18 mouse cellular contexts compared by ENCODE assay signal in genomic region chr5:127611881-127612280, GRCm38 (mm10). TPM values are rescaled to one million over a fixed set of nuclear protein-coding genes. Genes with fewer than 3 reads are reported as not detected.
DNase-seq lines count a peak whose midpoint lies in the region; ATAC-seq and TF ChIP-seq lines count a peak whose summit lies in the region.
"Had no signal": no experiment of that assay in that cellular context is flagged by ENCODE, and none has a peak within 500 bp of the region (broad histone marks: within the 10 kb centered on the region; RNA-seq: fewer than 3 reads in every experiment).

No protein-coding gene starts in this region.

- 65% methylated on average over 1 of the region's 1 CpGs for WGBS in heart, embryonic 16.5 days
- WGBS in neural tube, embryonic 13.5 days, result 88% methylated on average over 1 of the region's 1 CpGs
- WGBS in neural tube, embryonic 15.5 days, result 94% methylated on average over 1 of the region's 1 CpGs
- WGBS in intestine, embryonic 16.5 days, result 82% methylated on average over 1 of the region's 1 CpGs

- H3K4me1 ChIP-seq in heart, embryonic 16.5 days (ENCODE audit: control insufficient read depth, insufficient read depth, low read length), result peaks cover 58% of the 10 kb centered on the region
- peaks cover 48% of the 10 kb centered on the region for H3K4me1 ChIP-seq in neural tube, embryonic 13.5 days (replicated peaks)
- H3K4me1 ChIP-seq in neural tube, embryonic 15.5 days, result peaks cover 51% of the 10 kb centered on the region
- H3K4me1 ChIP-seq in cortical plate, adult 2 months (ENCODE audit: control insufficient read depth, insufficient read depth, low read length), result peaks cover 25% of the 10 kb centered on the region
- peaks cover 44% of the 10 kb centered on the region for H3K4me1 ChIP-seq in intestine, embryonic 16.5 days (ENCODE audit: control insufficient read depth, insufficient read depth, low read length)

- no peak overlapping the region for H3K9ac ChIP-seq in heart, embryonic 16.5 days (ENCODE audit: low read length)
- peak overlapping the region; percentile 1; the same call in 1 of the 2 replicates for H3K9ac ChIP-seq in neural tube, embryonic 13.5 days
- H3K9ac ChIP-seq in neural tube, embryonic 15.5 days (replicated peaks), result no peak overlapping the region
- H3K9ac ChIP-seq in intestine, embryonic 16.5 days (ENCODE audit: low read depth, low read length), result no peak overlapping the region
- H3K9ac ChIP-seq: kidney, embryonic 15.5 days; midbrain, embryonic 13.5 days; neural tube, embryonic 12.5 days had no signal

- no peaks in the 10 kb centered on the region for H3K9me3 ChIP-seq in heart, embryonic 16.5 days (replicated peaks; ENCODE audit: control insufficient read depth, low read length)
- no peaks in the 10 kb centered on the region for H3K9me3 ChIP-seq in neural tube, embryonic 13.5 days
- no peaks in the 10 kb centered on the region for H3K9me3 ChIP-seq in neural tube, embryonic 15.5 days (replicated peaks)
- no peaks in the 10 kb centered on the region for H3K9me3 ChIP-seq in intestine, embryonic 16.5 days (ENCODE audit: control insufficient read depth, low read length)
- H3K9me3 ChIP-seq: kidney, embryonic 15.5 days; midbrain, embryonic 13.5 days; neural tube, embryonic 12.5 days had no signal

- no peak for DNase-seq in heart, adult 8-10 months (ENCODE audit: low spot score)
- DNase-seq in adrenal gland, adult 2 months, result no peak
- DNase-seq: adrenal gland, postnatal 14 days; gastrocnemius, postnatal 14 days; lung, postnatal 10 days; right cerebral cortex, adult 18-20 months; thymus, postnatal 36 days had no signal

- no peaks in the 10 kb centered on the region for H3K27me3 ChIP-seq in heart, embryonic 16.5 days (ENCODE audit: control insufficient read depth, insufficient read depth, low read length)
- no peaks in the 10 kb centered on the region for H3K27me3 ChIP-seq in neural tube, embryonic 13.5 days
- no peaks in the 10 kb centered on the region for H3K27me3 ChIP-seq in neural tube, embryonic 15.5 days (replicated peaks)
- no peaks in the 10 kb centered on the region for H3K27me3 ChIP-seq in intestine, embryonic 16.5 days (replicated peaks; ENCODE audit: control insufficient read depth, insufficient read depth, low read length)
- H3K27me3 ChIP-seq: kidney, embryonic 15.5 days; midbrain, embryonic 13.5 days; neural tube, embryonic 12.5 days had no signal

- H3K27ac ChIP-seq in heart, embryonic 16.5 days (ENCODE audit: low read length), result peak overlapping the region; percentile 64
- no peak overlapping the region for H3K27ac ChIP-seq in neural tube, embryonic 13.5 days (replicated peaks)
- H3K27ac ChIP-seq in neural tube, embryonic 15.5 days (replicated peaks), result no peak overlapping the region
- peak overlapping the region; percentile 83 for H3K27ac ChIP-seq in cortical plate, adult 2 months (ENCODE audit: insufficient read depth, low read length)
- H3K27ac ChIP-seq in intestine, embryonic 16.5 days (ENCODE audit: low read length), result no peak overlapping the region
- H3K27ac ChIP-seq: kidney, embryonic 15.5 days; midbrain, embryonic 13.5 days; neural tube, embryonic 12.5 days had no signal

- H3K4me2 ChIP-seq in heart, embryonic 16.5 days (ENCODE audit: low read depth, low read length), result 0 out of 2 replicates have a peak overlapping the region, but pooled peaks have one; percentile 14
- no peak overlapping the region for H3K4me2 ChIP-seq in neural tube, embryonic 13.5 days
- no peak overlapping the region for H3K4me2 ChIP-seq in neural tube, embryonic 15.5 days
- no peak overlapping the region for H3K4me2 ChIP-seq in intestine, embryonic 16.5 days (ENCODE audit: low read depth, low read length)
- H3K4me2 ChIP-seq: kidney, embryonic 15.5 days; midbrain, embryonic 13.5 days; neural tube, embryonic 12.5 days had no signal

- H3K36me3 ChIP-seq in heart, embryonic 16.5 days (ENCODE audit: control insufficient read depth, insufficient read depth), result peaks cover 15% of the 10 kb centered on the region
- H3K36me3 ChIP-seq in neural tube, embryonic 13.5 days, result peaks cover 18% of the 10 kb centered on the region
- H3K36me3 ChIP-seq in neural tube, embryonic 15.5 days, result peaks cover 7% of the 10 kb centered on the region
- peaks cover 7% of the 10 kb centered on the region; the same call in 1 of the 2 replicates for H3K36me3 ChIP-seq in intestine, embryonic 16.5 days (ENCODE audit: control insufficient read depth, insufficient read depth, low read length)

- no peak for ATAC-seq in heart, embryonic 16.5 days (replicated peaks; ENCODE audit: extremely low read depth, insufficient read depth, low FRiP score)
- ATAC-seq in neural tube, embryonic 13.5 days (ENCODE audit: low read depth), result no peak
- ATAC-seq in neural tube, embryonic 15.5 days (ENCODE audit: low FRiP score), result no peak
- no peak for ATAC-seq in intestine, embryonic 16.5 days
- ATAC-seq: forebrain, embryonic 16.5 days; hindbrain, embryonic 16.5 days; midbrain, embryonic 13.5 days had no signal

- TF ChIP-seq POLR2A in cortical plate, adult 2 months (IDR thresholded peaks at IDR 0.05; ENCODE audit: extremely low read depth, insufficient read depth, low read length), result no peak

- H3K4me3 ChIP-seq in heart, embryonic 16.5 days (ENCODE audit: low read length), result no peak overlapping the region
- no peak overlapping the region for H3K4me3 ChIP-seq in neural tube, embryonic 13.5 days
- no peak overlapping the region for H3K4me3 ChIP-seq in neural tube, embryonic 15.5 days (replicated peaks)
- H3K4me3 ChIP-seq in cortical plate, adult 2 months (ENCODE audit: insufficient read depth, low read length), result no peak overlapping the region
- no peak overlapping the region for H3K4me3 ChIP-seq in intestine, embryonic 16.5 days (ENCODE audit: low read length)
- H3K4me3 ChIP-seq: kidney, embryonic 15.5 days; midbrain, embryonic 13.5 days; neural tube, embryonic 12.5 days had no signal

- no peak for TF ChIP-seq CTCF in cortical plate, adult 2 months (IDR thresholded peaks at IDR 0.05; ENCODE audit: extremely low read depth, insufficient read depth, low read length)

RNA-seq across cellular contexts. Expression of gene Glt1d1, which starts 20.2 kb away (rescaled TPM):
- polyA plus RNA-seq in heart, embryonic 16.5 days (2015; fragmentation: Nextera tagmentation; extraction: Ambion mirVana), result not detected in 2 replicates
- total RNA-seq in heart, adult 8-10 months (2022), result not detected
- 0.80 and 1.8 TPM in 2 replicates for polyA plus RNA-seq in neural tube, embryonic 13.5 days (2015; fragmentation: Nextera tagmentation; extraction: Ambion mirVana)
- polyA plus RNA-seq in neural tube, embryonic 15.5 days (2015; fragmentation: Nextera tagmentation; extraction: Ambion mirVana), result 1.4 and 1.8 TPM in 2 replicates
- polyA plus RNA-seq in cortical plate, adult 2 months (2012; rRNA removed), result 20.5 and 20.9 TPM in 2 replicates
- polyA plus RNA-seq in intestine, embryonic 16.5 days (2015; fragmentation: Nextera tagmentation; extraction: Ambion mirVana), result 0.13 and 0.43 TPM in 2 replicates
- under 1 TPM; 0.26 to 0.73 TPM for total RNA-seq in adrenal gland, adult 2 months (2021)
- 0.03 and 0.08 TPM in 2 replicates for polyA plus RNA-seq in adrenal gland, adult 2 months (2012; rRNA removed)
- total RNA-seq: common myeloid progenitor, adult 5-6 weeks; gastrocnemius, postnatal 14 days had no signal

RNA-seq across cellular contexts. Expression of gene Slc15a4, which starts 20.8 kb away (rescaled TPM):
- 19.4 and 20.8 TPM in 2 replicates for polyA plus RNA-seq in heart, embryonic 16.5 days (2015; fragmentation: Nextera tagmentation; extraction: Ambion mirVana)
- total RNA-seq in heart, adult 8-10 months (2022), result 10 to 100 TPM; 10.9 to 17.4 (median 13.9) TPM
- polyA plus RNA-seq in neural tube, embryonic 13.5 days (2015; fragmentation: Nextera tagmentation; extraction: Ambion mirVana), result 23.9 and 26.5 TPM in 2 replicates
- 25.9 and 29.1 TPM in 2 replicates for polyA plus RNA-seq in neural tube, embryonic 15.5 days (2015; fragmentation: Nextera tagmentation; extraction: Ambion mirVana)
- polyA plus RNA-seq in cortical plate, adult 2 months (2012; rRNA removed), result 21.3 and 32.0 TPM in 2 replicates
- 15.2 and 19.7 TPM in 2 replicates for polyA plus RNA-seq in intestine, embryonic 16.5 days (2015; fragmentation: Nextera tagmentation; extraction: Ambion mirVana)
- 10 to 100 TPM; 23.0 to 38.9 TPM for total RNA-seq in adrenal gland, adult 2 months (2021)
- polyA plus RNA-seq in adrenal gland, adult 2 months (2012; rRNA removed), result 32.1 and 33.1 TPM in 2 replicates

Comparison
In these comparisons a context has a peak if more than half of its experiments do, and no peak if none do; other contexts are left out.
1. H3K27ac ChIP-seq: peak in heart, embryonic 16.5 days (single experiment) and cortical plate, adult 2 months (single experiment); none in neural tube, embryonic 13.5 days (single experiment), neural tube, embryonic 15.5 days (single experiment) and intestine, embryonic 16.5 days (single experiment).